Mouse (Mus musculus) limb, embryonic 13.5 days (tissue): ENCODE data around the gene Carhsp1. TPM values are rescaled to one million over a fixed set of nuclear protein-coding genes. Genes with fewer than 3 reads are reported as not detected.
A peak's percentile ranks its signal among the peaks of the same experiment; 100 is the strongest.

ENCODE experiments used
- ATAC-seq: fragments of 200-750 bp; cut with Nextera tagmentation; 2 replicates; pipeline ENCODE4 v1.8.0; 2017; ENCODE audit warnings: low read depth, moderate number of reproducible peaks, moderate TSS enrichment; ENCODE audit not compliant: low FRiP score
- H3K27ac ChIP-seq: fragments of 300-500 bp; sonication (generic); 2 replicates; pipeline ENCODE4 v1.5.1; 2015; ENCODE audit warnings: inconsistent platforms, mild to moderate bottlenecking, moderate library complexity
- H3K27me3 ChIP-seq: fragments of 300-500 bp; sonication (generic); 2 replicates; pipeline ENCODE4 v1.6.1; 2015; ENCODE audit warnings: mild to moderate bottlenecking, inconsistent platforms
- H3K36me3 ChIP-seq: fragments of 300-500 bp; sonication (generic); 2 replicates; pipeline ENCODE4 v1.6.1; 2015; ENCODE audit warnings: inconsistent platforms, mild to moderate bottlenecking, moderate library complexity
- H3K4me1 ChIP-seq: fragments of 300-500 bp; sonication (generic); 2 replicates; pipeline ENCODE4 v1.6.1; 2015; ENCODE audit warnings: inconsistent platforms
- H3K4me2 ChIP-seq: fragments of 300-500 bp; sonication (generic); replicated peaks from 2 replicates; pipeline ENCODE4 v1.6.1; 2015; ENCODE audit warnings: inconsistent platforms, mild to moderate bottlenecking, moderate library complexity
- H3K4me3 ChIP-seq: fragments of 300-500 bp; sonication (generic); 2 replicates; pipeline ENCODE4 v1.5.1; 2015; ENCODE audit warnings: moderate library complexity, mild to moderate bottlenecking, inconsistent platforms
- H3K9ac ChIP-seq: fragments of 300-500 bp; sonication (generic); 2 replicates; pipeline ENCODE4 v1.6.1; 2015; ENCODE audit warnings: mild to moderate bottlenecking, inconsistent platforms
- H3K9me3 ChIP-seq: fragments of 300-500 bp; sonication (generic); 2 replicates; pipeline ENCODE4 v1.6.1; 2016; ENCODE audit warnings: inconsistent platforms
- WGBS: fragments of 180-500 bp; shearing (Covaris S2); methylation state at CpG from one replicate; pipeline ENCODE4 v1.1.7; 2015; 5-methylcytosine and 5-hydroxymethylcytosine counted together
- polyA plus RNA-seq: library from polyadenylated mRNA; unstranded; fragments of >200 nt; fragmentation: Nextera tagmentation; extraction: Ambion mirVana; gene quantifications from 2 replicates; pipeline ENCODE4 v1.2.1, GENCODE M21; 2015

Gene Carhsp1
- polyA plus RNA-seq, 1 experiment from 2014 or later: 108 TPM

DNA sequence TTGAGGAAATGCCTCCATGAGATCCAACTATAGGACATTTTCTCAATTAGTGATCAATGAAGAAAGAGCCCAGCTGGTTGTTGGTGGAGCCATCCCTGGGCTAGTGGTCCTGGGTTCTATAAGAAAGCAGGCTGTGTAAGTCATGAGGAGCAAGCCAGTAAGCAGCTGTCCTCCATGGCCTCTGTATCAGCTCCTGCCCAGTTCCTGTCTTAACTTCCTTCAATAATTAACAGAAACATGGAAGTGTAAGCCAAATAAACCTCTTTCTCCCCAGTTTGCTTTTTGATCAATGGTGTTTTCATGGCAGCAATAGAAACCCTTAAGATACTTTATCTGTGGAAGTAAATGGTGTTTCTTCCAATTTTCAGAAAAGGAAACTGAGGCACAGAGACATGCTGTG lies 856 bp upstream of the Carhsp1 start:
- Histone ChIP-seq H3K4me1 (peaks cover 32% of the 10 kb centered on the region), H3K36me3 (peaks cover 6% of the 10 kb centered on the region; the same call in 1 of the 2 replicates), H3K9me3 (no peaks in the 10 kb centered on the region), H3K4me3 (no peak overlapping the region), H3K9ac (no peak overlapping the region), H3K4me2 (peak overlapping the region; percentile 84; the same call in 1 of the 2 replicates), H3K27ac (no peak overlapping the region), H3K27me3 (0 out of 2 replicates have a peak, but pooled peaks cover 8% of the 10 kb centered on the region)
- no peak for ATAC-seq

DNA sequence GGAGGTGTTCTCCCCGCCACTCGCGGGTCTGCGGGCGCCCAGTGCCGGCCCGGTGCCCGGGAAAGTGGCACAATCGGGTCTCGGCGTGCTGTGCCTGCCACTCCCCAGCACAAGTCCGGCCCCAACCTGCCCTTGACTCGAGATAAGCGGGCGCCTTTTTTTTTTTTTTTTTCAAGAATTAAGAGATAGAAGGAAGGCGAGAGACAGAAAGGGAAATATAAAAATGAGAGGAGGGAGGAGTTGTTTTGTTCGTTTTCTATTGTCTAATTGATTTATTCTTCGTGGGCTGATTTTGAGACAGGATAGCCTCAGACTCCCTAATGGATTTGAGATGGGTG lies 364 bp upstream of the Carhsp1 start:
- H3K9ac ChIP-seq: peak overlapping the region; percentile 75
- ATAC-seq: no peak
- H3K27ac ChIP-seq: no peak overlapping the region
- no peaks in the 10 kb centered on the region for H3K9me3 ChIP-seq
- H3K27me3 ChIP-seq: 0 out of 2 replicates have a peak, but pooled peaks cover 8% of the 10 kb centered on the region
- H3K4me2 ChIP-seq: peak overlapping the region; percentile 84
- H3K4me3 ChIP-seq: peak overlapping the region; percentile 61
- peaks cover 7% of the 10 kb centered on the region; the same call in 1 of the 2 replicates for H3K36me3 ChIP-seq
- H3K4me1 ChIP-seq: peaks cover 34% of the 10 kb centered on the region
- 0% methylated on average over 18 of the region's 18 CpGs for WGBS

DNA sequence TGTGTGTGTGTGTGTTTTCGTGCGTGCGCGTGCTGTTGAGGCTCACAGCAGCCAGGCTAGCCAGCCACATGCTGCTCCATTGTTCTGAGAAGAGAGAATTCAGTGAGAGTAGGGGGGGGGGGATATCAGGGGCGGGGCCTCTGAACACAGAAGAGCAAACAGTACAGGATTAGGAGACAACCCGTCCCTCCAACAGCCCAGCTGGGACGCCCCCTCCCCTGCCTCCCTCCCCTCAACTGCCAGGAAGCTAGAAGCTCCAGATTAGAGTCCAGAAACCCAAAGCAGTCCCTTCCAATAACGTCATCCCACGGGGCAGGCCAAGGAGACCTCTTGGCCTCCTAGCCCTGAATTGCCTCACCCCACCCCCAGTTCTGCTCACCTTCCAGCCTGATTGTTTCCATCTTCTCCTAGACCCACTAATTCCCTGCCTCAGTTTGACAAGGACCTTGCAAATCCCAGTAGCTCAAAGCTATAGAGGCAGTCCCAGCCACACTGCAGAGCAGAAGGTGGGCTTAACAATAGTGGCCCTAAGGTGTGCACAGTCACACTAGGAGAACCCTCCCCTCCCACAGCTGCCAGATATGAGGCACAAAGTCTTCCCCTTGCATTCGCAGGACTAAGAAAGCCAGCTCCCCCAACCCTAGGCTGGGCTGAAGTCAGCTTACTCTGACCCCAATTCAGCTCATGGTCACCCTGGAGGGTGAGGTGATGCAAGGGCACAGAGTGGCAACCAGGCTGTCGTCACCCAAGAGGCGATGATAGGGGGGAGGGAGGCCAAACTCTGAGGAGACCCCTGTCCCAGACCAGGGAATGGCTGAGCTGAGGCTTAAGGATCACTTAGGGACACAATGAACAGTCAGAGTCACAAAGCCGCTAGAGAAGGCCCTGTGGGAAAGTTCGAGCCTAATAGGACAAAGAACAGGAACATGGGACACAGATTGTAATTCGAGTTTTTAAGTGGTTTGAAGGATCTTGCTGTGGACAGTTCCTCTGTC lies 1.6 kb downstream of the Carhsp1 start:
- H3K27me3 ChIP-seq: 0 out of 2 replicates have a peak, but pooled peaks cover 8% of the 10 kb centered on the region
- peak overlapping the region; percentile 75 for H3K9ac ChIP-seq
- H3K4me2 ChIP-seq: peak overlapping the region; percentile 84
- 8% methylated on average over 15 of the region's 15 CpGs for WGBS
- H3K27ac ChIP-seq: peak overlapping the region; percentile 69
- H3K4me1 ChIP-seq: peaks cover 42% of the 10 kb centered on the region
- no peak for ATAC-seq
- peak overlapping the region; percentile 61 for H3K4me3 ChIP-seq
- H3K9me3 ChIP-seq: no peaks in the 10 kb centered on the region
- H3K36me3 ChIP-seq: peaks cover 14% of the 10 kb centered on the region; the same call in 1 of the 2 replicates

DNA sequence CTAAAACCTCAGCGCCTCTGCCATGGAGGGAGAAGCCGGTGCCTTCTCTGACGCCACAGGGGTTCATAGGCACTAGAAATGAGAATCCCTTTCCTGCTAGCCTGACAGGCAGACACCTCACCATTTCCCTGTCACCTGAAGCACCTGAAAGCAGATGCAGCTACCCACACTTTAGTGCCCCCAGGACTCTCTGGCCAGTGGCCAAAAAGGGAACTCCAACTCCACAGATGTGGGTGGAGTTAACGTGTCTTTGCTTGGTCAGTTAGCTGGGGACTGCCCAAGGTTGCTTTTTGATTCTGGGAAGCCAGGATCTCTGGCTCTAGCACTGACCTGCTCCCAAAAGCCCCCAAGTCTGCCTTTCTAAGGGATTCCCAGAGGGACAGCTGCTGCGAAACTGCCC lies 2.5 kb downstream of the Carhsp1 start:
- Histone ChIP-seq H3K27me3 (0 out of 2 replicates have a peak, but pooled peaks cover 8% of the 10 kb centered on the region), H3K9me3 (no peaks in the 10 kb centered on the region), H3K9ac (peak overlapping the region; percentile 75), H3K27ac (no peak overlapping the region; the same call in 1 of the 2 replicates), H3K4me3 (peak overlapping the region; percentile 61), H3K36me3 (peaks cover 14% of the 10 kb centered on the region; the same call in 1 of the 2 replicates), H3K4me2 (peak overlapping the region; percentile 84), H3K4me1 (peaks cover 42% of the 10 kb centered on the region)
- ATAC-seq: no peak
- 62% methylated on average over 5 of the region's 5 CpGs for WGBS

DNA sequence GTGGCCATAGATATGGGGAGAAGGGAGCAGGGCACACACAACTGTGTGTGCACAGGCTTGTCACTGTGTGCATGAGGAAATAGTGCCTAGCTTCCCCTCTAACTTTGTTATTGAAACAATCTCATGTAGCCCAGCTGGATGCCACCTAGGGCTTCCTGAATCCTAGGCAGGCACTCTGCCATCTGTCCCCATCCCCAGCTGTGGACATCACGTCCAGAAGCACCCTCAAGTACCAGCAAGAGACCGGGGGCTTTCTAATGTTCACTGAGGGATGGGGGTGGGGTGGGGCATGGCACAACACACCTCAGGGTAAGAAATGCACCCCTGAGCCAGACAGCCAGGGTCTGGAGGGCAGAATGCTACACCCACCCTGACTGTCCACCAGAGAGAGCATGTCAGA lies 3.6 kb downstream of the Carhsp1 start:
- ATAC-seq: no peak
- no peak overlapping the region for H3K9ac ChIP-seq
- peaks cover 42% of the 10 kb centered on the region for H3K4me1 ChIP-seq
- H3K36me3 ChIP-seq: peaks cover 19% of the 10 kb centered on the region
- no peaks in the 10 kb centered on the region for H3K9me3 ChIP-seq
- 61% methylated on average over 2 of the region's 2 CpGs for WGBS
- 0 out of 2 replicates have a peak, but pooled peaks cover 7% of the 10 kb centered on the region for H3K27me3 ChIP-seq
- H3K4me3 ChIP-seq: no peak overlapping the region
- H3K4me2 ChIP-seq: no peak overlapping the region
- H3K27ac ChIP-seq: no peak overlapping the region

DNA sequence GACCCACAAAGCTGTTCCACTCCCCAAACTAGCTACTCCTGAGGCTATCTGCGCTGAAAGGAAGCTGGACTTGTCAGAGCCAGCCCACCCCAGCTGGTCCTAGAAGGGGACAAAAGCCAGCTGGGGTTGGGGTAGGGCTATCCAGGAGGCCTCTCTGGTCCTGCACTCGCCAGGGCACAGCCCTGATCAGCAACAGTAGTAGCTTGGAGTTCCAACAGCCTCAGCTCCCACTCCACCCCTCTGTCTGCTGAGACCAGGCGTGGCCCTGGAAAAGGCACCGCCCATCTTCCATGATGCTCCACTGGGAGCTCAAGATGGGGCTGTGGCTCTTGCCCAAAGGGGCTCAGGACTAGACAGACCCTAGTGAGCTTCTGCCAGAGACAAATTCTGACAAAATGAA lies 4.1 kb downstream of the Carhsp1 start:
- Histone ChIP-seq H3K4me2 (no peak overlapping the region), H3K36me3 (peaks cover 25% of the 10 kb centered on the region), H3K27ac (no peak overlapping the region), H3K4me3 (no peak overlapping the region), H3K9ac (peak overlapping the region; percentile 39; the same call in 1 of the 2 replicates), H3K4me1 (peaks cover 42% of the 10 kb centered on the region), H3K27me3 (0 out of 2 replicates have a peak, but pooled peaks cover 1% of the 10 kb centered on the region), H3K9me3 (no peaks in the 10 kb centered on the region)
- WGBS: 73% methylated on average over 4 of the region's 4 CpGs
- no peak for ATAC-seq

DNA sequence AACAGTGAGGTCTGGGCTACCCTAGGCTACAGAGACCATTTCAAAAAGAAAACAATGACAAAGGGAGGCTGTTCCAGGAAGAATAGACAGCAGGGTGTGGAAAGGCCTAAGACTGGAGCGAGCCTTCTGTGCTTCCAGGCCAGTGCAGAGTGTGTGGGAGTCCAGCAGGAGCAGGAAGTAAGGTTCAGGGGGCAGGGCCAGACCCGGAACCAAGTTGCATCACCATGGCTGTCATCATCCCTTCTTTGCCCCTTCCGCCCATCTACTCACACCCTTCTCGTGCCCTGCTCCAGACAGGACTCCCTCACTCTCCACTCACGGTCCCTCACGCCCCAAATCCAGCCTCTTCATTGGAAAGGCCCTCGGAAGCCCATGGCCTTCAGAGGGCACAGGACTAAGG lies 4.7 kb downstream of the Carhsp1 start:
- Histone ChIP-seq H3K4me1 (peaks cover 42% of the 10 kb centered on the region), H3K27me3 (no peaks in the 10 kb centered on the region), H3K4me3 (no peak overlapping the region), H3K36me3 (peaks cover 30% of the 10 kb centered on the region), H3K9me3 (no peaks in the 10 kb centered on the region), H3K9ac (no peak overlapping the region), H3K4me2 (no peak overlapping the region), H3K27ac (no peak overlapping the region)
- WGBS: 86% methylated on average over 7 of the region's 7 CpGs
- ATAC-seq: no peak

DNA sequence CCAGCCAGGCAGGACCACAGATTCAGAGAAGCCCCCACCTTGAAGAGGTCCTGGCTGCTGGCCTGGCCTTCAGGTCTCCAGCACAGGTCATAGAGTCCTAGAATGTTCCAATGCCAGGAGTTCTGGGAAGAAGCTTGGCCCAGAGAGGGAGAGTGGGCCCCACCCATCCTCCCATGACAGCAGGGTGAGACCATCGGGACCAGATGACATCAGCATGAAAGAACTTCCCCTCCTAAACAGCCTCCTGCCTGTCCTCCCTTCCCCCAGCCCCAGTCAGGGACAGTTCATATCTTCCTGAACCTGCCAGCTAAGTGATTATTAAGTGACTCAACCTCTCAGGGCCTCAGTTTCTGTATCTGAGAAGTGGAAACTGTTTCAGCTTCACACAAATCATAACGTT lies 5.5 kb downstream of the Carhsp1 start:
- Histone ChIP-seq H3K9me3 (no peaks in the 10 kb centered on the region), H3K4me2 (no peak overlapping the region), H3K27ac (no peak overlapping the region), H3K4me3 (no peak overlapping the region), H3K4me1 (peaks cover 42% of the 10 kb centered on the region), H3K36me3 (peaks cover 38% of the 10 kb centered on the region), H3K27me3 (no peaks in the 10 kb centered on the region), H3K9ac (no peak overlapping the region; the same call in 1 of the 2 replicates)
- no peak for ATAC-seq
- 56% methylated on average over 2 of the region's 2 CpGs for WGBS

DNA sequence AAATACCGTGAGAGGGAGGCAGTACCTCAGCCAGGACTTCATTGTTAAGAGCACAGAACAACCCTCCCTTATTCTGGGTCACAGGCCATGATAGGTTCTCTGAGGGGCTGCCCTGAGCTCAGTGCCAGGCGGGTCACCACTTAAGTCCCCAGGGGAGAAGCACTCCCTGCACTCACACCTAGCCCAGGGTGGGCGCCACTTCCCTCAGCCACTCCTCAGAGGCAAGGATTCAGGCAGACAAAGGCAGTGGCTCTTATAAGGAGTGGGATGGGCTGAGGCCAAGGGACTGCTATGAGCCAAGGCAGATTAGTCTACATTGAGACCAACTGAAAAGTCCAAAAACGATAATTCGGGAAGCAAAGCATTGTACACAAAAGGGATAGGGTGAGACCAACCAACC lies 6.6 kb downstream of the Carhsp1 start:
- peaks cover 47% of the 10 kb centered on the region for H3K36me3 ChIP-seq
- no peak overlapping the region for H3K27ac ChIP-seq
- no peaks in the 10 kb centered on the region for H3K9me3 ChIP-seq

DNA sequence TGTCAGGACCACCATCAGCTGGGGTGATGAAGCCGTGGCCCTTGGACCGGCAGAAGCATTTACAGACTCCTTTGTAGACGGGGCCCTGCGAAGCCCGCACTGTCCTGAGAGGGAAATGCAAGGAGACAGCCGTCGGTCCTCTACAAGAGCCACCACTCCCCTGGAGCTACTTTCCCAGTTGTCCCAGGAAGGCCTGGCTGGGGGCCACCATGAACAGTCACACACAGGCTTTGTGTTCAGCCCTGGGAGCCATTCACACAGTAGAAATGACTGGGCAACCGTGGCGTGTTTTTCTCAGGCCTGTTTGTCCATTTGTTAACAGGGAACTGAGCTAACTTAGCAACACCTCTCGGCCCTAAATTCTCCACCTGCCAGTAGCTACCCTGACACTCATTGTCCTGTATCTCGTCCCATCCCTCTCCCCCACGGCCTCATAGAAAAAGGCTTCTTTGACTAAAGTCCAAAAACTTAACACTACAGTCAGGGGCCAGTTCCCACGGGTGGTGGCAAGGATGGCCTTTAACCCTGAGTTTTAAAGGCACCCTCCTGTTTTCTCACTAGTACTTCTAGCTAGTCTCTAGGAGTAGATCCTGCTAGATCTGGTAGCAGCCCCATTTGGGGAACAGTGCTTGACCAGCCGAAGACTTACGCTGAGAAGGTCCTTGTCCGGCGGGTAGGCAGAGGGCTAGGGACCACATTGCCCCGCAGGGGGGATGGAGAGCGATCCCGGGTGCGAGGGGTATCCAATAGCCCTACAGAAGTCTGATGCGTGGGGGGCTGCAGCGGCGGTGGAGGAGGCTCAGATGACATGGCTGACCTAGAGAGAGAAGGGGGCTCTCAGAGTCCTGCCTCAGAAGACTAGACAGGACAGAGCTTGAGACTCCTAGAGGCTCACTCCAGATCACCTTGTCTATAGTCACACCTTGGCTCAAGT lies 8.1 kb downstream of the Carhsp1 start:
- 88% methylated on average over 24 of the region's 24 CpGs for WGBS
- H3K4me1 ChIP-seq: peaks cover 19% of the 10 kb centered on the region
- H3K27ac ChIP-seq: no peak overlapping the region
- H3K9me3 ChIP-seq: no peaks in the 10 kb centered on the region
- H3K4me2 ChIP-seq: no peak overlapping the region
- H3K9ac ChIP-seq: no peak overlapping the region
- no peak overlapping the region for H3K4me3 ChIP-seq
- no peaks in the 10 kb centered on the region for H3K27me3 ChIP-seq
- peaks cover 61% of the 10 kb centered on the region for H3K36me3 ChIP-seq
- no peak for ATAC-seq

More for the DNA sequence above, 6.6 kb downstream of the Carhsp1 start:
- H3K4me1 ChIP-seq: peaks cover 34% of the 10 kb centered on the region
- no peak overlapping the region for H3K9ac ChIP-seq
- 85% methylated on average over 5 of the region's 5 CpGs for WGBS
- H3K4me3 ChIP-seq: no peak overlapping the region
- no peak overlapping the region for H3K4me2 ChIP-seq
- no peaks in the 10 kb centered on the region for H3K27me3 ChIP-seq
- ATAC-seq: no peak

DNA sequence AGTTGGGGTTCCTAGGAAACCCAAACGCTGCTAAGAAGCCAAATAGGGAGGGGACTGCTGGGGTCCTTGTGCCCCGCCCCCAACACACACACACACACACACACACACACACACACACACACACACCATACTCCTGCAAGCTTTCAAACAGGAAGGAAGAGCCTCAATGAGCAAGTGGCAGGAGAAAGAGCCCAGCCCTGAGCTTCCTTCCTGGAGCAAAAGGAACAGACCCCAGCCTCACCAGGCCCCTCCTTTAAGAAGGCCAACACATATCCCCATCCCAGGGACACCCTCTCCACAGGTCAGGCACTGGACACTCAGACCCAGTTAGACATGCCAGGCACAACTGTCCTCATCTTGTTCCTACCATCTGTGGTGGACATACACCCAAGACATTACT lies 8.9 kb downstream of the Carhsp1 start:
- WGBS: no CpG with 5 or more reads among the region's 2 CpGs
- Histone ChIP-seq H3K9me3 (no peaks in the 10 kb centered on the region), H3K4me1 (peaks cover 12% of the 10 kb centered on the region; the same call in 1 of the 2 replicates), H3K4me2 (no peak overlapping the region), H3K36me3 (peaks cover 66% of the 10 kb centered on the region), H3K4me3 (no peak overlapping the region), H3K9ac (no peak overlapping the region), H3K27me3 (no peaks in the 10 kb centered on the region), H3K27ac (no peak overlapping the region)
- no peak for ATAC-seq
